Comparison of ENCODE assay signal across 10 mouse cellular contexts in genomic region chr7:142720725-142721124, GRCm38 (mm10). TPM values are rescaled to one million over a fixed set of nuclear protein-coding genes. Genes with fewer than 3 reads are reported as not detected.
DNase-seq lines count a peak whose midpoint lies in the region; ATAC-seq and TF ChIP-seq lines count a peak whose summit lies in the region.
"Had no signal": no experiment of that assay in that cellular context is flagged by ENCODE, and none has a peak within 500 bp of the region (broad histone marks: within the 10 kb centered on the region; RNA-seq: fewer than 3 reads in every experiment).

No protein-coding gene starts in this region.

- H3K9me3 ChIP-seq in heart, embryonic 11.5 days (replicated peaks; ENCODE audit: control insufficient read depth, low read length), result no peaks in the 10 kb centered on the region
- no peaks in the 10 kb centered on the region for H3K9me3 ChIP-seq in hindbrain, postnatal 0 days (ENCODE audit: low read length)
- H3K9me3 ChIP-seq: limb, embryonic 15.5 days had no signal

- no peak for ATAC-seq in heart, embryonic 11.5 days (replicated peaks; ENCODE audit: insufficient number of reproducible peaks, low FRiP score, low TSS enrichment)
- no peak for ATAC-seq in hindbrain, postnatal 0 days

- intact Hi-C loops in heart, postnatal 36 days (cut with DNase I), result no loop called here

- 3% methylated on average over 2 of the region's 2 CpGs for WGBS in heart, embryonic 11.5 days (ENCODE audit: insufficient replicate concordance)
- WGBS in hindbrain, postnatal 0 days, result 0% methylated on average over 2 of the region's 2 CpGs

- H3K27ac ChIP-seq in heart, embryonic 11.5 days (ENCODE audit: low read depth, low read length), result no peak overlapping the region
- H3K27ac ChIP-seq in hindbrain, postnatal 0 days, result no peak overlapping the region
- H3K27ac ChIP-seq: limb, embryonic 15.5 days had no signal

- H3K9ac ChIP-seq in heart, embryonic 11.5 days (ENCODE audit: low read depth, low read length), result no peak overlapping the region
- H3K9ac ChIP-seq in hindbrain, postnatal 0 days (replicated peaks; ENCODE audit: low read length), result no peak overlapping the region
- H3K9ac ChIP-seq: limb, embryonic 15.5 days had no signal

- H3K4me1 ChIP-seq in heart, embryonic 11.5 days (ENCODE audit: control insufficient read depth, insufficient read depth, low read length), result no peaks in the 10 kb centered on the region
- H3K4me1 ChIP-seq in hindbrain, postnatal 0 days (ENCODE audit: insufficient read depth, low read length), result no peaks in the 10 kb centered on the region
- H3K4me1 ChIP-seq: limb, embryonic 15.5 days had no signal

- no peak overlapping the region for H3K4me3 ChIP-seq in heart, embryonic 11.5 days (ENCODE audit: low read depth, low read length)
- no peak overlapping the region for H3K4me3 ChIP-seq in hindbrain, postnatal 0 days (ENCODE audit: low read length)
- H3K4me3 ChIP-seq: erythroblast, embryonic 14.5 days; limb, embryonic 15.5 days had no signal

- H3K4me2 ChIP-seq in heart, embryonic 11.5 days, result no peak overlapping the region
- H3K4me2 ChIP-seq in hindbrain, postnatal 0 days (ENCODE audit: low read depth, low read length), result no peak overlapping the region
- H3K4me2 ChIP-seq: limb, embryonic 15.5 days had no signal

- H3K36me3 ChIP-seq in heart, embryonic 11.5 days (ENCODE audit: control insufficient read depth, insufficient read depth, low read length), result no peaks in the 10 kb centered on the region
- H3K36me3 ChIP-seq in hindbrain, postnatal 0 days (ENCODE audit: insufficient read depth, low read length), result no peaks in the 10 kb centered on the region
- H3K36me3 ChIP-seq: limb, embryonic 15.5 days had no signal

- DNase-seq in heart, postnatal 36 days, result peak; percentile 6 to 17
- peak; percentile 30 for DNase-seq in right cerebral cortex, postnatal 4 days
- DNase-seq in right cerebral cortex, adult 18-20 months, result no peak
- DNase-seq in adrenal gland, postnatal 10 days, result peak; percentile 56
- peak; percentile 53 for DNase-seq in hindbrain, postnatal 0 days (ENCODE audit: low spot score)
- peak; percentile 43 for DNase-seq in naive thymus-derived CD4-positive, alpha-beta T cell, adult 2 months (ENCODE audit: low read depth)
- no peak for DNase-seq in frontal cortex, postnatal 10 days (ENCODE audit: low spot score in 2 of 2)

- H3K27me3 ChIP-seq in heart, embryonic 11.5 days (ENCODE audit: control insufficient read depth, insufficient read depth, low read length), result no peaks in the 10 kb centered on the region
- H3K27me3 ChIP-seq in hindbrain, postnatal 0 days (ENCODE audit: insufficient read depth, low read length), result no peaks in the 10 kb centered on the region
- H3K27me3 ChIP-seq: limb, embryonic 15.5 days had no signal

- peak; percentile 71 for TF ChIP-seq CTCF in hindbrain, postnatal 0 days (IDR thresholded peaks at IDR 0.05; ENCODE audit: low read depth)

RNA-seq across cellular contexts. Expression of gene Ins2, which starts 22.5 kb away (rescaled TPM):
- total RNA-seq in heart, postnatal 36 days (2021), result not detected
- polyA plus RNA-seq in heart, embryonic 11.5 days (2014; fragmentation: Nextera tagmentation; extraction: Ambion mirVana), result not detected in 2 replicates
- not detected for total RNA-seq in adrenal gland, postnatal 10 days (2021)
- not detected in 2 replicates for total RNA-seq in hindbrain, postnatal 0 days (2014; rRNA removed)
- polyA plus RNA-seq in hindbrain, postnatal 0 days (2015; fragmentation: Nextera tagmentation; extraction: Ambion mirVana), result 1.4 and 2.7 TPM in 2 replicates
- polyA plus RNA-seq: erythroblast, embryonic 14.5 days; limb, embryonic 15.5 days had no signal

RNA-seq across cellular contexts. Expression of gene Gm49394, which starts 51.0 kb away (rescaled TPM):
- under 1 TPM in 1 of 2 experiments, not detected in 1; 0.08 TPM for total RNA-seq in heart, postnatal 36 days (2021)
- 0.16 and 0.37 TPM in 2 replicates for polyA plus RNA-seq in heart, embryonic 11.5 days (2014; fragmentation: Nextera tagmentation; extraction: Ambion mirVana)
- under 1 TPM in 1 of 2 experiments, not detected in 1; 0.09 TPM for total RNA-seq in adrenal gland, postnatal 10 days (2021)
- 0.32 and 0.68 TPM in 2 replicates for total RNA-seq in hindbrain, postnatal 0 days (2014; rRNA removed)
- not detected in 2 replicates for polyA plus RNA-seq in hindbrain, postnatal 0 days (2015; fragmentation: Nextera tagmentation; extraction: Ambion mirVana)

RNA-seq across cellular contexts. Expression of gene Igf2, which starts 54.1 kb away (rescaled TPM):
- 10 to 100 TPM; 78.1 to 89.2 TPM for total RNA-seq in heart, postnatal 36 days (2021)
- polyA plus RNA-seq in heart, embryonic 11.5 days (2014; fragmentation: Nextera tagmentation; extraction: Ambion mirVana), result 1,098 and 1,138 TPM in 2 replicates
- 1,000 to 10,000 TPM; 1,376 to 1,421 TPM for total RNA-seq in adrenal gland, postnatal 10 days (2021)
- 262 and 308 TPM in 2 replicates for total RNA-seq in hindbrain, postnatal 0 days (2014; rRNA removed)
- 200 and 279 TPM in 2 replicates for polyA plus RNA-seq in hindbrain, postnatal 0 days (2015; fragmentation: Nextera tagmentation; extraction: Ambion mirVana)

Comparison
In these comparisons a context has a peak if more than half of its experiments do, and no peak if none do; other contexts are left out.
1. DNase-seq: peak in heart, postnatal 36 days (2 of 2), right cerebral cortex, postnatal 4 days (single experiment), adrenal gland, postnatal 10 days (single experiment), hindbrain, postnatal 0 days (single experiment) and naive thymus-derived CD4-positive, alpha-beta T cell, adult 2 months (single experiment); none in right cerebral cortex, adult 18-20 months (single experiment) and frontal cortex, postnatal 10 days (0 of 2).